Mouse (Mus musculus): ENCODE results near the gene Cacna1d.

Cacna1d gene

GRCm38 (mm10) chr14:30425876-30426275, 65.4 kb downstream of the Cacna1d start:
- no peak for TF ChIP-seq GATA4 (IDR thresholded peaks at IDR 0.05; ENCODE audit: insufficient replicate concordance, low read length)

DNA sequence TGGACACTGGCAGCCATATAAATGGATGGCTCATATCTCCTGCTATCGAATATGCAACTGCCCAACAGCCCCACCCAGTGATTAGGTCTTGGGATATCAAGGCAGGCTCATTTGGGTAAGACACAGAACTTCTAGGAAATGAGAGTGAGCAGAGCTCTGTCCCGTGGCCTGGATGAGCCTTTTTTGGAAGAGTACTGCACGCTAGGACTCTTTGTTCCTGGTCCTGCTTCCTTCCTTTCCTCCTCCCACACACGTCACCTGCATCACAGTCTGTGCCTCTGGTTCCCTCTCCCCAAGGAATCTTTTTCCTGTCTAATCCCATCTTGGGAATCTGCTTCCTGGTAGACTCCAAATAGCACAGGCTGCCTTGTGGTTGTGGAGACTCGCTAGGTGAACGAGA, 66.1 kb downstream of the Cacna1d start:
- no peak for TF ChIP-seq GATA4 (IDR thresholded peaks at IDR 0.05; ENCODE audit: insufficient replicate concordance, low read length)

DNA sequence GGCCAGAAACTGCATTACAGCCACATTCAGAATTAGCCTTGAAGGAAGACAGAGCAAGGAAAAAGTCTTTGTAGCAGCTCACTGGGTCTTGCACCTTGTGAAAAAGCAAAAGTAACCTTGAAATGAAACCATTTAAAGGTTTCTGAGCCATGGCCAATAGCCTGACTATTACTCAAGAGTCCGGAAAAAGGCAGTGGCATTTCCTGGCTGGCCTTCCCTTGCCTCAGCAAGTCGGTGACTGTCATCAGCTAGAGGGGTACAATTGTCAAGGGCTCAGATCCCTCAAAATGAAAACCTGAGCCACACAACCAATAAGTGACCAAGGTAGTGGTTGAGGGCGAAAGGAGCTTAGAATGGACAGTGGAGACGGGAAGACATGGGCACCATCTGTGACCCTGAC, 66.6 kb downstream of the Cacna1d start:
- TF ChIP-seq GATA4 (IDR thresholded peaks at IDR 0.05; ENCODE audit: insufficient replicate concordance, low read length), result no peak

GRCm38 (mm10) chr14:30422376-30423140, 68.7 kb downstream of the Cacna1d start:
- TF ChIP-seq GATA4 (IDR thresholded peaks at IDR 0.05; ENCODE audit: insufficient replicate concordance, low read length), result no peak

DNA sequence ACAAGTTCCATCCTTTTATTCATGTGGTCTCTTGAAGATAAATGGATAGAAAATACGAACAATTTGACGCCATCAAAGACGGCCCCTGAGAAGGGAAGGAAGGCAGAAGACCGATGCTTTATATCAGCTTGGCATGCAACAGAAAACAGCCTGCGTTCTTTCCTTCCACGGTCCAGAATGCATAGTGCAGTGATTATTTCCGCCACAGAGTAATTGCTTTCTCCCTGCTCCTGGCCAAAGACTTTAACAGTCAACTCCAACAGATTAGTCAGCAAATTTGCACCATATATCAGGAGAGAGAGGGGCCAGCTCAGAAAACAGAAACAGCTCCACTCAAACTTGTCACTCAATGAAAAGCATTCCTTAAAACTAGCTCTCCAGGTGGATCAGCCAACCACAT, 71.8 kb downstream of the Cacna1d start:
- no peak for TF ChIP-seq GATA4 (IDR thresholded peaks at IDR 0.05; ENCODE audit: insufficient replicate concordance, low read length)

DNA sequence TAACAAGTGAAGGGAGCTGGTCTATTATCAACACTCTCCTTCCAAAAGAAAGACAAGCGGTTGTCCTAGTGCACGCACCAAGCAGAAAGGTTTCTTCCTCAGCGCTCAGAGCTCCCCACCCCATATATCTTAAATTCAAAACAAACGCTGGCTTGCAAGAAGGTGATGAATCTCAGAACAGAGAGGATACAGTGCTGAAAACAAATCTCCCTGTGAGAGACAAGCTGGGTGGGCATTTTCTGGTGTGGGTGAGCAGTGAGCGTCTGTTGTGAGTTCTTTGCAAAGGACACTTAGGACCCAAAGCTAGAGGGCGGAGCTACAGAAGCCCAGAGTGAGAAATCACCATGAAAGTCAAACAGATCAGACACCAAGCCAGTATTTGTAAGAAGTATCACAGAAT, 72.2 kb downstream of the Cacna1d start:
- TF ChIP-seq GATA4 (IDR thresholded peaks at IDR 0.05; ENCODE audit: insufficient replicate concordance, low read length), result no peak

DNA sequence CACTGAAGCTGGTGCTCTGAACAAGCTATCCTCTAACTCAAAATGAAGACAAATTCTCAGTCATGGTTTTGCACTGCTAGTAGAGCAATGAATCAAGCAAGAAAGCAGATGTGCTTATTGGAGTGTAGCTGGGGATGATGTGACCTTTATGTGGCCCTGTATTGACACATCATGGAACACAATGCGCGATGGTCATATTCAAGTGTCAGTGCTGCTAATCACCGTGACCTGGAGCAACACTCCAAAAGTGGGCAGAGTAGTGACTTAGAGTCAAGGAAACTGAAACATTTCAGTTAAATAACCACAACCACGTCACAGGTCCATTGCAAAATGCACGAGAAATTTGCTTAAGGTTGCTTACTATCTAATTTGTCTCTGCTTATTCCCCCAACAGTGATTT, 75.4 kb downstream of the Cacna1d start:
- no peak for TF ChIP-seq GATA4 (IDR thresholded peaks at IDR 0.05; ENCODE audit: insufficient replicate concordance, low read length)

DNA sequence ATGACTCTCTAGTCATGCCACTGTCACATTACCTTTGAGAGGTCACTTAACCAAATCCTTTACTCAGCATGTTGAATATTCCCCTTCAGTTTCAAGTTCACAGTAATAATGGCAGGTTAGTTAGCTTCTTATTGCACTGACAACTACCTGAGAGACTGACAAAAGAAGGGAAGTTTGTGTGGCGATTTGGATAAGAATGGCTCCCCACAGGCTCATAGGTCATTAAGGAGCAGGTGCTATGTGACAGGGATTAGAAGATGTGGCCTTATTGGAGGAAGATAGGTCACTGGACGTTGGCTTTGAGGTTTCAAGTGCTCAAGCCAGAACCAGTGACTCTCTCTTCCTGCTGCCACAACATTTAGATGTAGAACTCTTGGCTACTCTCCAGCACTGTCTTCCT, 77.1 kb downstream of the Cacna1d start:
- TF ChIP-seq GATA4 (IDR thresholded peaks at IDR 0.05; ENCODE audit: insufficient replicate concordance, low read length), result no peak

GRCm38 (mm10) chr14:30409331-30409730, 81.9 kb downstream of the Cacna1d start:
- TF ChIP-seq GATA4 (IDR thresholded peaks at IDR 0.05; ENCODE audit: insufficient replicate concordance, low read length), result no peak

- TF ChIP-seq GATA4 (IDR thresholded peaks at IDR 0.05; ENCODE audit: insufficient replicate concordance, low read length), result no peak
Measured at GRCm38 (mm10) chr14:30405456-30406225, 85.6 kb downstream of the Cacna1d start.

- no peak for TF ChIP-seq GATA4 (IDR thresholded peaks at IDR 0.05; ENCODE audit: insufficient replicate concordance, low read length)
Measured at GRCm38 (mm10) chr14:30378306-30378705, 112.9 kb downstream of the Cacna1d start.

- TF ChIP-seq GATA4 (IDR thresholded peaks at IDR 0.05; ENCODE audit: insufficient replicate concordance, low read length), result no peak
Measured at GRCm38 (mm10) chr14:30372878-30373277, 118.4 kb downstream of the Cacna1d start.

DNA sequence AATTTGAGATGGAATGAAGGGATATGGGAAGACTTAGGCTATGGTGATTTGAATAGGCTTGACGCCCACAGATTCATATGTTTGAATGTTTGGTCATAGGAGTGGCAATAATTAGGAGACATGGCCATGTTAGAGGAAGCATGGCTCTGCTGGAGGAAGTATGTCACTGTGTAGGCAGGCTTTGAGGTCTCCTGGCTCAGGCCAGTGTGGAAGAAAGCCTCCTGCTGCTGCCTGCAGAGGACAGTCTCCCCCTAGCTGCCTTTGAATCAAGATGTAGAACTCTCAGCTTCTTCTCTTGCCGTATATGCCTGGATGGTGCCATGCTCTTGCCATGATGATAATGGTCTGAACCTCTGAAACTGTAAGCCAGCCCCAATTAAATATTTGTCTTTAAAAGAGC, 120.2 kb downstream of the Cacna1d start:
- TF ChIP-seq GATA4 (IDR thresholded peaks at IDR 0.05; ENCODE audit: insufficient replicate concordance, low read length), result no peak

GRCm38 (mm10) chr14:30367074-30367473, 124.2 kb downstream of the Cacna1d start:
- no peak for TF ChIP-seq GATA4 (IDR thresholded peaks at IDR 0.05; ENCODE audit: insufficient replicate concordance, low read length)

DNA sequence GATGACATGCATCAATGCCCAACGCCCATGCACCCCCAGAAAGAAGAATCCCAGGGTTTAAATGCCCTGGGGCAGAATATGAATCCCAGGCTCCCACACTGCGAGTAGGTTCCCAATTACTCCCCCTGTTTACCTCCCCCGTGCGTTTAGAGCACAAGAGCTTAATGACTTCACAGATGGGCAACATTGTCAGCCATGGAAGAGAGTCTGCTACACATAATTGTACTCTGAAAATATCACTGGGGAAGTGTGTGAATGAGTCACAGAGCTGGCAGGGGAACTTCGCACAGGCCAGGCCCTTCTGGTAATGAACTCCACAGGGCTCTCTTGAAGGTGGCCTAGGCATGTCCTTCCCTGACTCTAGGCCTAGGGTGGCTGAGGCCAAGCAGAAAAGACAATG, 125.4 kb downstream of the Cacna1d start:
- TF ChIP-seq GATA4 (IDR thresholded peaks at IDR 0.05; ENCODE audit: insufficient replicate concordance, low read length), result no peak

- no peak for TF ChIP-seq GATA4 (IDR thresholded peaks at IDR 0.05; ENCODE audit: insufficient replicate concordance, low read length)
Measured at GRCm38 (mm10) chr14:30363487-30364167, 127.6 kb downstream of the Cacna1d start.
